Mouse (Mus musculus) adrenal gland (tissue): ENCODE data around the gene Gpr107.

ENCODE experiments used
- intact Hi-C: fragments of 180-260 bp; cut with DNase I; formaldehyde crosslinking; loops from one replicate; pipeline ENCODE4 v1.15.1; 2025

Gpr107 gene

GRCm38 (mm10) chr2:31126048-31126447 lies 26.1 kb upstream of the Gpr107 start:
- intact Hi-C loops, result no loop called here

GRCm38 (mm10) chr2:31127219-31127618 lies 24.9 kb upstream of the Gpr107 start:
- intact Hi-C loops, result no loop called here

- intact Hi-C loops, result no loop called here
Measured at GRCm38 (mm10) chr2:31127899-31128298, 24.2 kb upstream of the Gpr107 start.

GRCm38 (mm10) chr2:31129742-31130518 lies 22.2 kb upstream of the Gpr107 start:
- intact Hi-C loops, result no loop called here

GRCm38 (mm10) chr2:31130815-31131299 lies 21.3 kb upstream of the Gpr107 start:
- intact Hi-C loops, result no loop called here

GRCm38 (mm10) chr2:31132682-31133081 lies 19.4 kb upstream of the Gpr107 start:
- intact Hi-C loops, result no loop called here

- intact Hi-C loops, result no loop called here
Measured at GRCm38 (mm10) chr2:31133981-31134380, 18.1 kb upstream of the Gpr107 start.

GRCm38 (mm10) chr2:31135512-31135931 lies 16.6 kb upstream of the Gpr107 start:
- intact Hi-C loops, result no loop called here

- intact Hi-C loops, result no loop called here
Measured at GRCm38 (mm10) chr2:31136338-31136737, 15.8 kb upstream of the Gpr107 start.

GRCm38 (mm10) chr2:31137018-31137590 lies 15.0 kb upstream of the Gpr107 start:
- intact Hi-C loops, result no loop called here

- intact Hi-C loops, result no loop called here
Measured at GRCm38 (mm10) chr2:31139174-31139632, 12.9 kb upstream of the Gpr107 start.

GRCm38 (mm10) chr2:31139991-31140771 lies 11.9 kb upstream of the Gpr107 start:
- intact Hi-C loops, result no loop called here

- intact Hi-C loops, result no loop called here
Measured at GRCm38 (mm10) chr2:31140772-31141073, 11.4 kb upstream of the Gpr107 start.

- intact Hi-C loops, result no loop called here
Measured at GRCm38 (mm10) chr2:31141074-31141866, 10.8 kb upstream of the Gpr107 start.

- intact Hi-C loops, result no loop called here
Measured at GRCm38 (mm10) chr2:31141867-31142454, 10.2 kb upstream of the Gpr107 start, which contains the start of gene Fnbp1. Fnbp1 (minus strand) TSS chr2:31142008.

- intact Hi-C loops, result no loop called here
Measured at GRCm38 (mm10) chr2:31142505-31142904, 9.6 kb upstream of the Gpr107 start.

- intact Hi-C loops, result no loop called here
Measured at GRCm38 (mm10) chr2:31143326-31143725, 8.8 kb upstream of the Gpr107 start.

GRCm38 (mm10) chr2:31143768-31144695 lies 8.1 kb upstream of the Gpr107 start:
- intact Hi-C loops, result no loop called here

GRCm38 (mm10) chr2:31144901-31145300 lies 7.2 kb upstream of the Gpr107 start:
- intact Hi-C loops, result no loop called here

- intact Hi-C loops, result no loop called here
Measured at GRCm38 (mm10) chr2:31147054-31147453, 5.1 kb upstream of the Gpr107 start.
